Mouse (Mus musculus) heart, adult 11 months (tissue): ENCODE measurements around the gene Ccdc114.
A peak's percentile ranks its signal among the peaks of the same experiment; 100 is the strongest.
"Not testable (repeated sequence)": the region's sequence is repeated elsewhere in the genome, so short reads cannot be mapped to it uniquely, and the experiment has no call there.

Experiments used
- DNase-seq: peaks from one replicate; pipeline ENCODE4 v3.0.0; 2022

Gene Ccdc114

DNA sequence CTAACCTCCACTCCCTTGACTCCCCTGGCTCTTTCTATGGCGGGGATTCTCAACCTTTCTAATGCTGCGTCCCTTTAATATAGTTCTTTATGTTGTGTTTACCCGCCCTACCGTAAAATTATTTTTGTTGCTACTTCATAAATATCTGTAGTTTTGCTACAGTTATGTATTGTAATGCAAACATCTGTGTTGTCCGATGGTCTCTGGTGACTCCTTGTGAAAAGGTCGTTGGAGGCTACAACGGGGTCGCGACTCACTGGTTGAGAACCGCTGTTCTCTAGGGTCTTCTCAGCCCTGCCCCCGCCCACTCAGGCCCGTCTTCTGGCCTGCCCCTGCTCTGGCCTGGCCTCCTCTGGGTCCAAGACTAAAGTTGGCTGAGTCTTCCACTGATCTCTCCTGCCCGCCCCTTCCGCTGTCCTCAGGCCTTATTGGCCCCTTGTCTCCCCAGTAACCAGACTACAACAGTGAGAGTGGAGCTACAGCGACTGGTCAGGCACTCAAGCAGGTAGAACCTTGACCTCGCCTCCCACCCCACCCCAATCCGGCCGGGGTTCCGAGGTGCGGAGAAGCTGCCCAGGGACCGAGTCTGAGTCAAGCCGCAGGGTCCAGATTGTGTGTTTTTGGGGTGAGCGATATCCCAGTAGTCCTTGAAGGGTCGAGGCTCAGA is at the start of gene Ccdc114:
Gene Ccdc114 (plus strand): TSS at position 311 of the 667 bp plus-strand sequence.
- peak; percentile 100 for DNase-seq

DNA sequence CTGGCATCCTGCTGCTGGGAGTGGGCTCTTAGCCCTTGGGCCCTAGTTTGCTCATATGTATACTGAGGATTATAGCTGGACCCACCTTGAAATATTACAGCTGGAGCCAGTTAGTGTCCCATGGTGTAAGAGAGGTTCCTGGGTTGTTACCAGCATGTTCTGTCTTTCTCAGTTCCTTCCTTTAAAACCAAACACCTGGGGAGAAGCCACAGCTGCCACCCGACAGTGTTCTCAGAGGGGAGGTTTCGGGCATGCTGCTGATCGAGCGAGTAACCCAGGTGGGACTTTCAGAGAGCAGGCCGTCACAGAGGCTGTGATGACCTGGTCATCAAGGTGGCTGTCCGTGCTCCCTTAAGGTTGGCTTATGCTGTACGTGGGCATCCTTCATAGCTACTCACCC is 47.0 kb upstream of the Ccdc114 start:
- no peak for DNase-seq

DNA sequence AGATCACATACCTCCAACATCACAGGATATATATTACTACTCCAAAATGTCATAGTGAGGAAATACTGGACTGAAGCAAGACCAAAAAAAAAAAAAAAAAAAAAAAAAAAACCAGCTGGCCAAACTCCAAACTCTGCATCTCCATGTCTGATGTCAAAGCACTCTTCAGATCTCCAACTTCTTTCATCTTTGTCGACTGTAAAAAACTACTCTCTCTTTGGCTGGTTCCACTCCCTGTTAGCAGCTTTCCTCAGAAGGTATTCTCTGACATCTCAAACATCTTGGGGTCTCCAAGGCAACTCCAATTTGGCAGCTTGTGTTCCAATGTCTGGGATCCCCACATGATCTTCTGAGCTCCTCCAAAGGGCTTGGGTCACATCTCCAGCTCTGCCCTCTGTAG is 45.6 kb upstream of the Ccdc114 start, which contains the start of gene Grin2d:
Gene Grin2d (minus strand): TSS at position 101 of the 400 bp plus-strand sequence.
- not testable (repeated sequence) for DNase-seq

DNA sequence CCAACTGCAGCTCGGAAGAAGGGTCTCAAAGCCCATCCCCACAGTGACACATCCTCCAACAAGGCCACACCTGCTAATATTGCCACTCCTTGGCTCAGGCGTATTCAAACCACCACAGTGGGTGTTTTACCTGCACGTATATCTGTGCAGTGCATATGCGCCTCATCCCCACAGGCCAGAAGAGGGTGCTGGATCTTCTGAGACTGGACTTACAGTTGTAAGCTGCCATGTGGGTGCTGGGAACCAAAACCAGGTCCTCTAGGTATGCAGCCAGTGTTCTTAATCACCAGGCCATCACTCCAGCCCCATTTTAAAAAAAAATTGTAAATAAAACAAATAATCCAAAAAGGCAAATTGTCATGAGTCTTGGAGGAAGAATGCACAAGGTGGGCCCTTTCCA is 43.3 kb upstream of the Ccdc114 start:
- DNase-seq = no peak

DNA sequence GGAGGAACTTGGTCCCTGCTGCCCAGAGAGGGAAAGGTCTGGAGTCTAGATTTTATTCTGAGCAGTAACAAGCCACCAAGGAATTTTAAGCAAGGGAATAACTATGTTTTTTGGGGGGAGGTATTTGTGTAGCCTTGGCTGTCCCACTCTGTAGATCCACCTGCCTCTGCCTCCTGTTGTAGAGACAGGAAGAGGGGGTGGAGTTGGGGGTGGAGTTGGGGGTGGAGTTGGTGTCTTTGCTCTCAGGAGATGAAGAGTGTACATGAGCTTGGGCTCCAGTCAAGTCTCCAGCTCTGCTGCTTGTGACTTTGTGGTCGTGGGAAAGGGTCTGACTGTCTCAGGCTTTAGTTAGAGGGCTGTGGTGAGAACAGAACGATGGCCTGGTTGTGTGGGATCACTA is 42.9 kb upstream of the Ccdc114 start:
- no peak for DNase-seq

DNA sequence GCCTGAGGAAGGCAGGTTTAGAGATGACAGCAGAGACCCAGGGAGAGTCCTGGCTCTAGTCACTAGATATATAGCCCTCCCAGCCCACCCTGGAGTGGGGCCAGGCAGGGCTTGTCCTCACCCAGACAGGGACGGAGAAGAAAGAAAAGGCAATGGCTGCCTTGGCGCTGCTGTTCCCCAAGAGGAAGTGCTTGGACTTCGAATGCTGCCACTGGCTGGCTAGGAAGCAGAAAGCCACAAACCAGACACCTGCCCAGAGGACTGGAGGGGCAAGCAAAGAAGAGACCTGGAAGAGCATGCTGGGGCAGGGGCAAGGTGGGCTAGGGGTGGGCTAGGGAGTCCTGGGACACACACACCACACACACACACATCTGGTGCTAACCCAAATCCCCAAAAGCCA is 36.6 kb upstream of the Ccdc114 start:
- DNase-seq = no peak

DNA sequence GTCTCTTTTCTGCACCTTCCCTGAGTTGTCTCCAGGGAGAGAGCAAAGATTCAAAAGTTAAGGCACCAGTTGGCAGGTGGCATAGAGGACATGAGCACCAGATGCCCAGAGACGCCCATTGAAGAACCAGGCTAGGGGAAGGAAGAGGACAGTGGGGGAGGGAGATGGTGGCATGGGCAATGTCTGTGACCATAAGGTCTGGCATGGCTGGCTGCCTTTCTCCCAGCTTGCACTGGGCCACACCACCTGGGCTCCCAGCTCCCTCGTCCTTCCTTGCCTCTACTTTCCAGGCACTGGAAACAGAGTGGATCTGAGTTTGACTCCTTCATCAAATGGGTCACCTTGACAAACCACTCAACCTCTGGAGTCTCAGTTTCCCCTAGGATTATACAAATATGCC is 31.2 kb upstream of the Ccdc114 start:
- DNase-seq = no peak

DNA sequence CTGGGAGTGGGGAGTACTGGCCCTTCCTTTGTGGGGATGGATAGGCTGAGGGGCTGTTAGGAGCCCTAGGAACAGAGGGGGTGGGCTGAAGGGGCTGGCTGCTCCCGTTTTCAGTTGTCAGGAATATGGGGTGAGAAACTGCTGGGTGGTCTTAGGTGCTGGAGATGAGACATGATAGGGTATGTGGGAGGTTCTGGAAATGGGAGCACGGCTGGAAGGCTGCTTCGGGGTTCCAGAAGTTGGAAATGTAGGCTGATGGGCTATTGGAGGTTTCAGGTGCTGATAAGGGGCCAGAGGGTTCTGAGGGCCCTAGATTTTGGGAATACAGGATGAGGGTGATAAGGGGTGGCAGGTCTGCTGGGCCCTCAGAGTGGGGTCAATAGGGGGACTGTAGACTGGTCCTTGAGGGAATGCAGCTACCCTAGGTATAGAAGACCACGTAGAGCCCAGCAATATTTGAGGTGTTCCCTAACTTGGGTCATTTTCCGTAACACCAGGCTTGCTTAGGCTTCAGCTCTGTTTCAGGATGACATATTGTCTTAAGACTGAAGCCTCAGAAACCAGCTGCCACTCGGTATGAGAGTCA is 27.8 kb upstream of the Ccdc114 start:
- DNase-seq = peak; percentile 93

DNA sequence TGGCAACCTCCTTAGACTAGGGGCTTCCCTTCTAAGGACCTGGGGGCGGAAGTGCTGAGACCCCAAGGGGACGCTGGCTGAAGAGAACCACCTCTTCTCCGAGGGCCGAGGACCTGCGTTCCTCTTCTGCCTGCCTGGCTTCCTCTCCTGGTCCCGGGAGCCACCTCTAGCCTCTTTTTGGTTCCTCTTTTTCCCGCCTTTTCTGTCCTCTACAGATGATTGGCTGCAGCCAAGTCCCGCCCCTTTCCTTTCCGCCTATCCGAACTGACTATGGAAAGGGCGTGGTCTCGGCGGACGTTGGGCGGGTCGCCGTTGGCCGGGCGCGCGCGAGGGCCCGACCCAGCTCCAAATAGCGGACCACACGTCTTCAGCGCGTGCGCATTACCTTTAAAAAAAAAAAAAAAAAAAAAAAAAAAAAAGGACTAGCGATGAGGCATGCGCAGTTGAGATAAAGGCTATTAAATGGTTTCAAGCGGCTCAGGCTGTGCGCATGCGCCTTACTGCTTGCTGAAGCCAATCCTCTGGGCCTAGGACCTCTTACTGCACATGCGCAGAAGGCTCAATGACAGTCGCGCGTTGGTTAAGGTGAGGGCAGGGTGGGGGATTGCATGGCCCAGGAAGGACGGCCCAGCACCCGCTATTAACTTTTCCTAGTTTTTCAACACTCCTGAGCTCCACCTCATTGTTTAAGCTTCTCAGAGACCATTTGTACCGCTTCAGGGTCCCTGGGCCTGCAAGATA is 27.2 kb upstream of the Ccdc114 start, which contains the start of the genes Syngr4 and Tmem143:
Gene Syngr4 (minus strand): TSS at position 198 of the 741 bp plus-strand sequence.
Gene Tmem143 (plus strand): TSS at position 425 of the 741 bp plus-strand sequence.
- DNase-seq = peak; percentile 100

DNA sequence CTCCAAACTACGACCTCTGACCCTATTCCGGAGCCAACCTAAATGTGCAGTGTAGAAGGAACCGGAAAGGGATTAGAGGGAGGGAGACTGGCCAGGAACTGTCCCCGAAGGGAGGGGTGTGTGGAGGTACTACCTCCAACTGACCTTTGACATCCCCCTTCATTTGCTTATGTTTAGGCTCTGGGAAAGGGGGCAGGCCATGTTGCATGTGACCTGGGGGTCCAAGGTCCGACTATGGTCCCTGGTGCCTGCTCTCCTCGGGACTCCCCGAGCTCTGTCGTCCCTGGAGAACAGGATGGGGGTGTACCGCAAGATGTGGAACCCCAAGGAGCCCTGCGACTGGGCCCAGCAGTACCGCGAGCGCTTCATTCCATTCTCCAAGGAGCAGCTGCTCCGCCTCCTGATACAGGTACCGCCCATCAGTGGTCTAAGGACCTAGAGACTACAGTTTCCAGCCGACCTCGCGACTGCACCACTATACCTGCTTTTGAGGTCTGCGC is 26.6 kb upstream of the Ccdc114 start:
- DNase-seq = no peak

DNA sequence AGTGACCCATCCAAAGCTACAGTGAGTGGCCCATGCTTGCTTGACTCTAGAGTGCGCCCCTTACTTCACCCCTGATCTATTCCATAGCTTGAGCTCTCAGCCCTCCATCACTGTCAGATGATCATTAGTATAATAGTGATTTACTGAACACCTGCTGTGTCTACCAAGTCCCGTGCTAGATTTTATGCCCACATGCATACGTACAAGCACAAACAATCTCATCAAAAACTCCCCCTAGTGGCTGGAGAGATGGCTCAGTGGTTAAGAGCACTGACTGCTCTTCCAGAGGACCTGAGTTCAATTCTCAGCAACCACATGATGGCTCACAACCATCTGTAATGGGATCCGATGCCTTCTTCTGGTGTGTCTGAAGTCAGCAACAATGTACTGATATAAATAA is 25.7 kb upstream of the Ccdc114 start:
- DNase-seq = not testable (repeated sequence)

DNA sequence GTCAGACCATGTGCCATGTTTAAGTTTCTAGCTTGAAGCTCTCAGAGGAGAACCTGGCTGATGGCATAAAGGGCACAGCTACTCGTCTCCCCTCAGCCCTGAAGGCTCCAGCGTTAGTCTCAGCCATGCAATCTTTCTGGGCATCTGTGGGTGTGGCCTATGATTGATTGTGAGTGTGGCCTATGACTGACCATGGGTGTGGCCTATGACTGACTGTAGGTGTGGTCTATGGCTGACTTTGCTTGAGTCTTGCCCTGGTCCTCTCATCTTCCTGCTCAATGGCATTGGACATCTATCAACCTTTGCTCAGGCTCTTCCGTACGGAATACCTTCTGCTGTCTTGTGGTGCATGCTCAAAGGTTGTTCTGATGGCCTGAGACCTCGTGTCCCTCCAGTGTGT is 22.3 kb upstream of the Ccdc114 start:
- DNase-seq = no peak

DNA sequence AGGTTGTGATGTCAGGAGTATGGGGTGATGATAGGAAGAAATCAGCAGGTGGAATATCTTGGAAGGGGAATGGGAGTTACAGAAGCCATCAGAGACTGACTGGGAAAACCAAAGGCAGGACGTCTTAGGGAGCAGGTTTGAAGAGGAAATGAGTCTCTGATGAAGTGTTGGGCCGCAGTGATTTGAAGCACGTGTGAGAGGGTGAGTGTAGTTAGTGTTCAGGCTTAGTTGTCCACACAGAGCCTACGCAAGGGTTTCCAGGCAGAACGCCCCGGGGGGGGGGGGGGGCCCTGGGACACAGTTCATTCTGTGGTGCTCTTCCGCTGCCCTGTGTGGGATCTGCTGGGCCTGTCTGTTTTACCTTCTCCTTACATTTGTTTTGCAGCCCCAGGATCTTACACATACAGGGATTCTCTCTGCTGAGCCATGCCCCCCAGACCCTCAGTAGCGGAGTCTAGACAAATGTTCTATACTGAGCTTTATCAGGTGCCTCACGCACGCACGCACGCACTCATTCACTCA is 21.3 kb upstream of the Ccdc114 start:
- DNase-seq = no peak

DNA sequence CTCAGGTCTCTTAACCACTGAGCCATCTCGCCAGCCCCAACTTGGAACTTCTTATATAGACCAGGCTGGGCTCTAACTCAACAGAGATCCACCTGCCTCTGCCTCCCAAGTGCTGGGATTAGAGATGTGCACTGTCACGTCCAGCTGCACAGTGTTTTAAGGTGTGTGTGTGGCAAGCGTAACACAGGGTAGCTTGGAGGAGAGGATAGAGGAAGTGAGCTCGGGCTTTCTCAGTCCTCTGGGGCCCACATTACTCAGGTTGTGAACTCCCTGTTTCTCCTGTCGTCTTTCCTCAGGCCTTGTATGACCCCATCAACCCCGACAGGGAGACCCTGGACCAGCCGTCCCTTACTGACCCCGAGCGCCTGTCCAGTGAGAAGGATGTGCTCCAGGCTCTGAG is 17.2 kb upstream of the Ccdc114 start:
- DNase-seq = no peak

DNA sequence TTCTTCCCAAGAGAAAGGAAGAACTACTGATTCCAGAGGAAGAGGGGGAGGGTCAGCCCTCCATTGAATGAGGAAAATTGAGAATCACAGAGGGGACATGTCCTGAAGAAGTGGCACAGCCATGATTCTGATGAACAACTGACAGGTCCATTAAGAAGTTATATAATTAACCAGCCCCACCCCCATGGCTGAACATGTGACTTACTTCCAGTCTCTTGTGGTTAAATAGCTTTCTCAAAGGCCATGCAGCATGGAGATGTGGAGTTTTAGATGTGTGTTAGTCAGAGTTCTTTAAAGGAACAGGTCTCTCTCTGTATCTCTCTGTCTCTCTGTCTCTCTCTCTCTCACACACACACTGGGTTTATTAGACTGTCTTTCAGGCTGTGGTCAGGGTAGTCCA is 15.5 kb upstream of the Ccdc114 start:
- no peak for DNase-seq

DNA sequence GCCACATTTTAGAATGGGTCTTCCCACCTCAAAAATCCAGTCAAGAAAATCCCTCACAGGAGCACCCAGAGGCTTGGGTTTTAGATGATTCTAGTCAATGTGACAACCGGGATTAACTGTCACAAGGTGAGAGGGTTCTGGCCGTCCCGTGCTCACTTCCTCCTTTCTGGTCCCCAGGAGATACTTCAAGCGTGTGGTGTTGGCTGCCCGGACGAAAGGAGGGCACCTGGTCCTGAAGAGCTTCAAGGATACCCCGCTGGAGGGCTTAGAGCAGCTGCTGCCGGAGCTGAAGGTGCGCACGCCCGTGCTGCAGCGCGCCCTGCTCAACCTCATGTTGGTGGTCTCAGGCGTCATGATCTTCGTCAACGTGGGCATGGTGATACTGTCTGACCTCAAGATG is 14.7 kb upstream of the Ccdc114 start:
- peak; percentile 88 for DNase-seq

DNA sequence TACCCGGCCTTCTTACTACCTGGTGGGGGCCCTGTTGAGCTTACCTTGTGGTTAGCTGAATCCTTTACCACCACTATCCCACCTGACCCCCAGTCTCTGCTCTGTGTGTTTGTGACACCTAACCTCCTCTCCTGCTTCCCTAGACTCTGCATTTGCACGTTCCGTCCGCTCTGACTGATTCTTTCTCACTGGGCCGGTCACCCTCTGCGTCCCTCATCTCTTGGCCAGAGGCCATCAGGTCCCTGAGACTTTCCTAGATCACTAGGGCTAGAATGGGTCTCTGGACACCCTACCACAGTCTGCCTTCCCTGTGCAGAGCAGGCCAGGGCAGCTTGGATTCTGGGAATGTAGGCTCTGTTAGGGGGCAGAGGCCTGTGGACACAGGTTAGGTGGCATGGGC is 9.8 kb upstream of the Ccdc114 start:
- peak; percentile 91 for DNase-seq

DNA sequence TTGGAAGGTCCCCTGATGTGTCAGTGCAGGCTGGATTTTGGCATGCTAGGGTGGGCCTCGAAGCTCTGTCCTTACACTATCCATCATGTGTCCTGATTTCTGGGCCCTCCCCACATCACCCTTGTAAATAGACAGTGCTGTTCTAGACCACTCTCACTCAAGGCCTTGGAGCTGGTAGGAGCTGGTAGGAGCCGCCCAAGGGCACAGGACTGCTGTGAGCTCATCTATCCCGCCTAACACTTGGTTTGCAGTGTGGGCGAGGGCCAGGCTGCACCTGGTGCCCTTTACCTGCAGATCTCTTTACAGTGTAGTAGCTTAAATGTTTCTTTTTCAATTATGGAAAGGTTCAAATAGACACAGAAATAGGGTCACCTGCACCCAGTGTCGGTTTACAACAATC is 8.9 kb upstream of the Ccdc114 start:
- no peak for DNase-seq

DNA sequence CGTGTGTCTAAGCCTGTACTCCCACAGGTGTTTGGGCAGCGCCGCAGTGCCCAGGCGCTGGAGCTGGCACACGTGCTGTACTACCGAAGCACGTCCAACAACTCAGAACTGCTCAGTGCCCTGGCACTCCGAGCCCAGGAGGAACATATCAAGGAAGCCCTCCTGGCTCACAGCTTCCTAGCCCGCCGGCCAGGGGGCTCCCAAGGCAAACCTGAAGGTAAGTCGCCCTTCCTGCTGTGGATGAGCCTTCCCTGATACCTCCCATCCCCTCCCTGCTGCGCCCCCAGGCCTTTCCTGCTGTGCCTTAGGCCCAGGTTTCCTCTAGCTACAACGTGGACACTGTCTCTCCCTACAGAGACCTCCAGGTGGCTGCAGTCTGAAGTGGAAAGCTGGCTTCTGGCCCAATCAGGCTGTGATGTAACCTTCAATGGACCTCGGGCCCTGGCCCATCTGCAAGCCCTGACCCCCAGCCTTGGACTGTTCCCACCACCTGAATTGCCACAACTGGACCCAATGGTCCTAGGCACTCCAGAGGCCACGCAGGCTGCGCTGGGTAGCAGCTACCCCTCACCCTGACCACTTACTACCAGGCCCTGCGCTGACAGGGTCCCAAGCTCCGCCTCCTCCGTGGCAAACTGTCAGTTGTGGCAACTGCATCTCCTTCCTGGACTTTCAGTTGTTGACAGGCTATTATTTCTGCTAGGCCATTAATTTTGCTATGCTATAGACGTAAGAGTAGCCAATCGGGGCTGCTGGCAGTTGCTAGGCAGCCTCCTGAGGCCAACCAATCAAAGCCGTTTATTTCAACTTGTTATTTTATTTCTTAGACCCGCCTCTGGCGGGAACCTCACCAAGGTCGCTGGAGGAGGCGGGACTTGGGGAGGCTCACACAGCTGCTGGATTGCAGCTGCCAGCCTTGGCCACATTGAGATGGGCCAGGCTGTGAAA is 7.5 kb upstream of the Ccdc114 start:
- DNase-seq = peak; percentile 99

DNA sequence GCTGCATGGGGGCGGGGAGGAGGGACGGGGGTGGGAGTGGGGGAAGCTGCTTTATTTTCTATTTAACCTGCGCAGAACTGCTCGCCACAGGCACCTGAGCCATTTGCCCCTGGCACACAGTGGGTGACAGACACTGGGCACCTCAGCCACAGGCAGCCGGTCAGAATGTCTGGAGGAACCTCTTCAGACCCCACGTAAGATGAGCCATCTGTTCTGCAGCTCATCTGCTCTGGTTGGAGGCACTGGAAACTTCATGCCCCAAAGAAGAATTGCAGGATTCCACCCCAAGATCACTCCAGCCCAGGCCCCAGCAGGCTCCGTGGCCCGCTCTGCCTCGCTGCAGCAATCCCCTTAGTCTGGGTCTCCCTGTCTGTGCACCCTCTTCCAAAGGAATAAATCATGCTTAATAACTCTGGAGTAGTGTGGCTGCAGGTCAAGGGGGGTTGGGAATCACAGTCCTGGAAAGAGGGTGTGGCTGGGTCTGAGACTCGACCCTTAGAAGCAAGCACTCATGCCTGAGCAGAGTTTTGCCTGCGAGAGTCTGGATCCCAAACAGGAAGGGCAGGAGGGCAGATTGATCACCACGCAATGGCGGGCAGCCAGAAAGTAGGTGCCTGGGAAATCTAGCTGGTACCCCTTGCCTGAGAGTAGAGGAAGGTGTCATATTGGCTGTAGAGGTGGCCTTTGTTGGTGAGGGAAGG is 6.7 kb upstream of the Ccdc114 start:
- DNase-seq = peak; percentile 91

DNA sequence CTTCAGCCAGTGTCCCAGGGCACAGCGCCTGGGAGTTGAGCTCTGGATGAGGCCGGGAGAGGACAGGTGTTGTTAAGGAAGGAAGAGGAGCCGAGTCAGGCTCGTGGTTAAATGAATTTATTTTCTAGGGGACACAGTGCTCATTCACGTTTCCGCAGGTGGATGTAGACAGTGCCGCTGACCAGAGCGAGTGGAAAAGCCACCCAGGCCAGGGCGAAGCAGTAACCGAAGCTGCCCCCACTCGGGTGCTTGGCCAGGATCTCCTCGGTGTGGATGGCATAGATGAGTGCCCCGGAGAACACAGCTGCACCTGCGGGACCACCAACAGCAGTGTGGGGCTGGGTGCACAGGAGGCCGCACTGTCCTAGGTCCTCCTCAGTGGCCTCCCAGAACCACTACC is 5.9 kb upstream of the Ccdc114 start:
- DNase-seq = peak; percentile 91
